Mouse (Mus musculus): ENCODE measurements around the gene Calhm4. TPM values are rescaled to one million over a fixed set of nuclear protein-coding genes. Genes with fewer than 3 reads are reported as not detected.
"Not testable (repeated sequence)": the region's sequence is repeated elsewhere in the genome, so short reads cannot be mapped to it uniquely, and the experiment has no call there.

Gene Calhm4
- total RNA-seq, 4 experiments from 2014 or later, result not detected

GRCm38 (mm10) chr10:33996686-33997085 lies 47.4 kb downstream of the Calhm4 start:
- not testable (repeated sequence) for DNase-seq (ENCODE audit: low spot score in 2 of 2)

Other genes starting within 250 kb of the Calhm4 start
- not detected for gene Sult3a1, start 186.6 kb downstream of the Calhm4 start, total RNA-seq (2022)
- gene Rsph4a, start 139.2 kb downstream of the Calhm4 start, total RNA-seq (2022), result 1 to 10 TPM; 3.2 to 3.8 (median 3.4) TPM
- gene Zup1, start 93.0 kb downstream of the Calhm4 start, total RNA-seq (2022), result 10 to 100 TPM; 13.9 to 21.0 (median 15.0) TPM
- gene Rwdd1, start 24.7 kb downstream of the Calhm4 start, total RNA-seq (2022), result 100 to 1,000 TPM in 3 of 4 experiments, 10 to 100 TPM in 1; 98.4 to 105 (median 102) TPM
- under 1 TPM in 3 of 4 experiments, not detected in 1; 0.34 to 0.71 (median 0.53) TPM for gene Trappc3l, start 6.7 kb downstream of the Calhm4 start, total RNA-seq (2022)
- 1 to 10 TPM; 1.8 to 2.8 (median 2.2) TPM for gene Calhm5, start 52.2 kb upstream of the Calhm4 start, total RNA-seq (2022)
- under 1 TPM; 0.34 to 0.84 (median 0.71) TPM for gene Calhm6, start 83.7 kb upstream of the Calhm4 start, total RNA-seq (2022)
- 10 to 100 TPM in 1 of 4 experiments, 1 to 10 TPM in 3; 5.6 to 10.4 (median 7.9) TPM for gene Dse, start 163.4 kb upstream of the Calhm4 start, total RNA-seq (2022)
- gene Tspyl1, start 237.9 kb upstream of the Calhm4 start, total RNA-seq (2022), result 100 to 1,000 TPM; 159 to 186 (median 174) TPM